Mouse (Mus musculus) liver, embryonic 14.5 days (tissue): ENCODE results near the gene Grhl3. TPM values are rescaled to one million over a fixed set of nuclear protein-coding genes. Genes with fewer than 3 reads are reported as not detected.

Source experiments
- ATAC-seq: fragments of 200-750 bp; cut with Nextera tagmentation; 2 replicates; pipeline ENCODE4 v1.8.0; 2017; ENCODE audit warnings: moderate number of reproducible peaks, mild to moderate bottlenecking, moderate library complexity; ENCODE audit not compliant: insufficient read depth
- DNase-seq, 3 experiments: peaks; one replicate each; pipeline ENCODE4 v3.0.0-alpha.2; 2012 to 2013; ENCODE audit warnings: low read depth in 3 of 3, low spot score in 3 of 3
- H3K27ac ChIP-seq: fragments of 300-500 bp; sonication (generic); 2 replicates; pipeline ENCODE4 v1.5.1; 2014; ENCODE audit warnings: moderate library complexity, mild to moderate bottlenecking, control low read depth, inconsistent platforms
- H3K27me3 ChIP-seq: fragments of 300-500 bp; sonication (generic); 2 replicates; pipeline ENCODE4 v1.6.1; 2014; ENCODE audit warnings: mild to moderate bottlenecking, low read length, moderate library complexity; ENCODE audit not compliant: control insufficient read depth, insufficient read depth
- H3K36me3 ChIP-seq: fragments of 300-500 bp; sonication (generic); replicated peaks from 2 replicates; pipeline ENCODE4 v1.6.1; 2014; ENCODE audit warnings: low read depth; ENCODE audit not compliant: control insufficient read depth, insufficient read depth
- H3K4me1 ChIP-seq, 2 experiments: fragments of 200-500 bp in 1 of 2; fragments of 300-500 bp in 1 of 2; sonication (generic) in 1 of 2; replicated peaks; 2 replicates each; pipeline ENCODE4 v1.6.1; 2012 to 2014; ENCODE audit warnings: antibody characterized with exemption in 1 of 2, inconsistent platforms in 1 of 2, low read length in 1 of 2; ENCODE audit not compliant: control insufficient read depth in 2 of 2, insufficient read depth in 2 of 2
- H3K4me2 ChIP-seq: fragments of 300-500 bp; sonication (generic); 2 replicates; pipeline ENCODE4 v1.6.1; 2014; ENCODE audit warnings: low read depth, mild to moderate bottlenecking, control low read depth, moderate library complexity
- H3K4me3 ChIP-seq, 2 experiments: fragments of 200-500 bp in 1 of 2; fragments of 300-500 bp in 1 of 2; sonication (generic) in 1 of 2; 2 replicates each; pipeline ENCODE4 v1.5.1; 2012 to 2014; ENCODE audit warnings: low read depth in 2 of 2, low read length in 2 of 2, mild to moderate bottlenecking in 2 of 2, control low read depth in 1 of 2, inconsistent platforms in 1 of 2, moderate library complexity in 1 of 2; ENCODE audit not compliant: insufficient read depth in 1 of 2
- H3K9ac ChIP-seq: fragments of 300-500 bp; sonication (generic); replicated peaks from 2 replicates; pipeline ENCODE4 v1.6.1; 2014; ENCODE audit warnings: mild to moderate bottlenecking, control low read depth, moderate library complexity
- H3K9me3 ChIP-seq: fragments of 300-500 bp; sonication (generic); 2 replicates; pipeline ENCODE4 v1.6.1; 2016; ENCODE audit warnings: low read length, mixed read lengths; ENCODE audit not compliant: control insufficient read depth
- CTCF ChIP-seq: IDR thresholded peaks from 2 replicates; pipeline ENCODE4 v1.5.1; 2016; ENCODE audit warnings: antibody characterized with exemption, low read depth, control low read depth
- EP300 ChIP-seq: IDR thresholded peaks from 2 replicates; pipeline ENCODE4 v1.6.1; 2016; ENCODE audit warnings: antibody characterized with exemption, low read depth
- WGBS: fragments of 180-500 bp; shearing (Covaris S2); extraction: QIAGEN DNeasy Blood & Tissue Kit; methylation state at CpG from one replicate; pipeline ENCODE4 v1.1.7; 2014; ENCODE audit not compliant: insufficient replicate concordance; 5-methylcytosine and 5-hydroxymethylcytosine counted together
- polyA plus RNA-seq, 2 experiments: library from polyadenylated mRNA; depleted of rRNA in 1 of 2; stranded (reverse) in 1 of 2; unstranded in 1 of 2; fragments of >200 nt; fragmentation: Nextera tagmentation in 1 of 2; extraction: Ambion mirVana in 1 of 2; gene quantifications; 2 replicates each; pipeline versions ENCODE4 v1.2.1 to v1.2.3; 2012 to 2014

The Grhl3 gene
- polyA plus RNA-seq, 2 experiments, result 0.11 to 0.13 TPM

- Histone ChIP-seq H3K36me3 (no peaks in the 10 kb centered on the region), H3K27me3 (no peaks in the 10 kb centered on the region), H3K4me2 (no peak overlapping the region), H3K9ac (no peak overlapping the region), H3K9me3 (no peaks in the 10 kb centered on the region), H3K4me3 (no peak overlapping the region), H3K4me1 (no peaks in the 10 kb centered on the region), H3K27ac (no peak overlapping the region)
- 19% methylated on average over 7 of the region's 7 CpGs for WGBS
- DNase-seq (no peak), ATAC-seq (no peak)
- TF ChIP-seq EP300 (no peak), CTCF (no peak)
Measured at GRCm38 (mm10) chr4:135548108-135548507, 25.3 kb downstream of the Grhl3 start.

- H3K27ac ChIP-seq, result no peak overlapping the region
- ATAC-seq, result no peak
- WGBS, result 50% methylated on average over 14 of the region's 14 CpGs
- H3K9ac ChIP-seq, result no peak overlapping the region
- DNase-seq, result no peak
- H3K27me3 ChIP-seq, result no peaks in the 10 kb centered on the region
- TF ChIP-seq EP300, result no peak
- TF ChIP-seq CTCF, result no peak
- no peak overlapping the region for H3K4me3 ChIP-seq
- H3K36me3 ChIP-seq, result no peaks in the 10 kb centered on the region
- no peaks in the 10 kb centered on the region for H3K9me3 ChIP-seq
- no peaks in the 10 kb centered on the region for H3K4me1 ChIP-seq
- H3K4me2 ChIP-seq, result no peak overlapping the region
Measured at GRCm38 (mm10) chr4:135547551-135547950, 25.9 kb downstream of the Grhl3 start.

- no peak overlapping the region for H3K9ac ChIP-seq
- H3K4me1 ChIP-seq, result no peaks in the 10 kb centered on the region
- no peaks in the 10 kb centered on the region for H3K9me3 ChIP-seq
- 73% methylated on average over 4 of the region's 4 CpGs for WGBS
- DNase-seq (no peak), ATAC-seq (no peak)
- H3K4me2 ChIP-seq, result no peak overlapping the region
- no peaks in the 10 kb centered on the region for H3K36me3 ChIP-seq
- TF ChIP-seq EP300 (no peak), CTCF (no peak)
- H3K27ac ChIP-seq, result no peak overlapping the region
- no peaks in the 10 kb centered on the region for H3K27me3 ChIP-seq
- H3K4me3 ChIP-seq, result no peak overlapping the region
Measured at GRCm38 (mm10) chr4:135546793-135547192, 26.6 kb downstream of the Grhl3 start.

GRCm38 (mm10) chr4:135546008-135546407 lies 27.4 kb downstream of the Grhl3 start:
- H3K9ac ChIP-seq, result no peak overlapping the region
- H3K4me2 ChIP-seq, result no peak overlapping the region
- TF ChIP-seq EP300, result no peak
- no peak for TF ChIP-seq CTCF
- no peaks in the 10 kb centered on the region for H3K36me3 ChIP-seq
- no peaks in the 10 kb centered on the region for H3K27me3 ChIP-seq
- ATAC-seq (no peak), DNase-seq (no peak)
- H3K27ac ChIP-seq, result no peak overlapping the region
- no peaks in the 10 kb centered on the region for H3K4me1 ChIP-seq
- no peaks in the 10 kb centered on the region for H3K9me3 ChIP-seq
- H3K4me3 ChIP-seq, result no peak overlapping the region
- WGBS, result 68% methylated on average over 7 of the region's 7 CpGs

GRCm38 (mm10) chr4:135545080-135545511 lies 28.3 kb downstream of the Grhl3 start:
- no peaks in the 10 kb centered on the region for H3K27me3 ChIP-seq
- H3K36me3 ChIP-seq, result no peaks in the 10 kb centered on the region
- TF ChIP-seq CTCF, result no peak
- TF ChIP-seq EP300, result no peak
- ATAC-seq (no peak), DNase-seq (no peak)
- no peak overlapping the region for H3K27ac ChIP-seq
- no peaks in the 10 kb centered on the region for H3K4me1 ChIP-seq
- 3% methylated on average over 8 of the region's 8 CpGs for WGBS
- peak overlapping the region; percentile 47 for H3K4me2 ChIP-seq
- no peaks in the 10 kb centered on the region for H3K9me3 ChIP-seq
- no peak overlapping the region for H3K9ac ChIP-seq
- peak overlapping the region; percentile 12 to 19; a peak in 2 of 4 replicates for H3K4me3 ChIP-seq
